Mouse (Mus musculus) kidney, embryonic 16.5 days (tissue): ENCODE results near the gene Commd3. TPM values are rescaled to one million over a fixed set of nuclear protein-coding genes. Genes with fewer than 3 reads are reported as not detected.

Experiments used
- ATAC-seq: fragments of 200-750 bp; cut with Nextera tagmentation; 2 replicates; pipeline ENCODE4 v1.8.0; 2017; ENCODE audit warnings: moderate TSS enrichment; ENCODE audit not compliant: low FRiP score, low TSS enrichment
- H3K27ac ChIP-seq: fragments of 300-500 bp; sonication (generic); 2 replicates; pipeline ENCODE4 v1.5.1; 2014; ENCODE audit warnings: low read length
- H3K27me3 ChIP-seq: fragments of 300-500 bp; sonication (generic); 2 replicates; pipeline ENCODE4 v1.6.1; 2014; ENCODE audit warnings: low read length, control low read depth, mixed read lengths; ENCODE audit not compliant: insufficient read depth
- H3K36me3 ChIP-seq: fragments of 300-500 bp; sonication (generic); 2 replicates; pipeline ENCODE4 v1.6.1; 2014; ENCODE audit warnings: low read length, control low read depth, mixed read lengths; ENCODE audit not compliant: insufficient read depth
- H3K4me1 ChIP-seq: fragments of 300-500 bp; sonication (generic); 2 replicates; pipeline ENCODE4 v1.6.1; 2014; ENCODE audit warnings: low read length, control low read depth, mixed read lengths; ENCODE audit not compliant: insufficient read depth
- H3K4me2 ChIP-seq: fragments of 300-500 bp; sonication (generic); replicated peaks from 2 replicates; pipeline ENCODE4 v1.6.1; 2014; ENCODE audit warnings: low read depth, low read length
- H3K4me3 ChIP-seq: fragments of 300-500 bp; sonication (generic); 2 replicates; pipeline ENCODE4 v1.5.1; 2014; ENCODE audit warnings: mild to moderate bottlenecking, low read length
- H3K9ac ChIP-seq: fragments of 300-500 bp; sonication (generic); replicated peaks from 2 replicates; pipeline ENCODE4 v1.6.1; 2014; ENCODE audit warnings: low read length
- H3K9me3 ChIP-seq: fragments of 300-500 bp; sonication (generic); 2 replicates; pipeline ENCODE4 v1.6.1; 2016; ENCODE audit warnings: low read length, control low read depth
- WGBS: fragments of 180-500 bp; shearing (Covaris S2); extraction: QIAGEN DNeasy Blood & Tissue Kit; methylation state at CpG from one replicate; pipeline ENCODE4 v1.1.7; 2014; 5-methylcytosine and 5-hydroxymethylcytosine counted together
- polyA plus RNA-seq: library from polyadenylated mRNA; unstranded; fragments of >200 nt; fragmentation: Nextera tagmentation; extraction: Ambion mirVana; gene quantifications from 2 replicates; pipeline ENCODE4 v1.2.1, GENCODE M21; 2015

Commd3 gene
- polyA plus RNA-seq, 1 experiment from 2014 or later = 209 TPM

DNA sequence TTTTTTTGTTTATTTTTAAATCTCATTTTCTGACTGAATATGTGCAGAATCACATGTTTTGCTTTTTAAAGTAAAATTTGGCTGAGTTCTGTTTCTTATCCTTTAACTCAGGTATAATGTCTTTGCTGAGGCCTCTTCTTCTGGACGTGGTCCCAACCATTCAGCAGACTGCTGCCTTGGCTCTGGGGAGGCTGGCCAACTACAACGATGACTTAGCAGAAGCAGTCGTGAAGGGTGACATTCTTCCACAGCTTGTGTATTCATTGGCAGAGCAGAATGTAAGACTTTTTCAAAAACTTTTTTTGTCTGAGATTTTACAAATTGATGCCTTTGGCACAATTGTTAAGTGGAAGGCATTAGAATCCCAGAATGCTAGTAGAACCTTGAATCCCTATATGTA, 38.2 kb downstream of the Commd3 start:
- no peak overlapping the region for H3K4me2 ChIP-seq
- H3K27me3 ChIP-seq = peaks cover 5% of the 10 kb centered on the region
- H3K4me1 ChIP-seq = no peaks in the 10 kb centered on the region
- H3K36me3 ChIP-seq = no peaks in the 10 kb centered on the region
- H3K9me3 ChIP-seq = no peaks in the 10 kb centered on the region
- ATAC-seq = no peak
- H3K27ac ChIP-seq = no peak overlapping the region
- no peak overlapping the region for H3K9ac ChIP-seq
- WGBS = 62% methylated on average over 3 of the region's 3 CpGs
- no peak overlapping the region for H3K4me3 ChIP-seq

- H3K36me3 ChIP-seq = no peaks in the 10 kb centered on the region
- H3K27me3 ChIP-seq = no peaks in the 10 kb centered on the region
- H3K4me1 ChIP-seq = no peaks in the 10 kb centered on the region
- no peaks in the 10 kb centered on the region for H3K9me3 ChIP-seq
- no peak overlapping the region for H3K4me3 ChIP-seq
- no peak for ATAC-seq
- no peak overlapping the region for H3K27ac ChIP-seq
- H3K4me2 ChIP-seq = no peak overlapping the region
- WGBS = 66% methylated on average over 2 of the region's 2 CpGs
- H3K9ac ChIP-seq = no peak overlapping the region
These were observed 40.9 kb downstream of the Commd3 start for GRCm38 (mm10) chr2:18713071-18713470.

DNA sequence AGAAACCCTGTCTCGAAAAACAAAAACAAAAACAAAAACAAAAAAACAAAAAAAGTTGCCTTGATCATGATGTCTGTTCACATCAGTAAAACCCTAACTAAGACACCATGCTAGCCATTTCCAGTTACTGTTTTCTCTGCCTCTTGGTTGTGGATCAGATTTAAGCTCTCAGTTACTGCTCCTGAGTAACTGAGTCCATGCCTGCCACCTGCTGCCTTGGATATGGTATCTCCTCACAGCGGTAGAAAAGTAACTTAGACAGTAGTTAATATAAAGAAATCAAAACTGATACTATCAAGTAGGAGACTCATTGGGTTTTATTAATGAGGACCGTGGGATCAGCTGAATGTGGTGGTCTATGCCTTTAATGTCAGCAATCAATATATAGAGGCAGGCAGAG, 42.2 kb downstream of the Commd3 start:
- WGBS = 83% methylated on average over 3 of the region's 3 CpGs
- H3K4me3 ChIP-seq = no peak overlapping the region
- no peaks in the 10 kb centered on the region for H3K4me1 ChIP-seq
- no peaks in the 10 kb centered on the region for H3K36me3 ChIP-seq
- ATAC-seq = no peak
- no peak overlapping the region for H3K4me2 ChIP-seq
- no peak overlapping the region for H3K27ac ChIP-seq
- no peak overlapping the region for H3K9ac ChIP-seq
- no peaks in the 10 kb centered on the region for H3K27me3 ChIP-seq
- no peaks in the 10 kb centered on the region for H3K9me3 ChIP-seq

DNA sequence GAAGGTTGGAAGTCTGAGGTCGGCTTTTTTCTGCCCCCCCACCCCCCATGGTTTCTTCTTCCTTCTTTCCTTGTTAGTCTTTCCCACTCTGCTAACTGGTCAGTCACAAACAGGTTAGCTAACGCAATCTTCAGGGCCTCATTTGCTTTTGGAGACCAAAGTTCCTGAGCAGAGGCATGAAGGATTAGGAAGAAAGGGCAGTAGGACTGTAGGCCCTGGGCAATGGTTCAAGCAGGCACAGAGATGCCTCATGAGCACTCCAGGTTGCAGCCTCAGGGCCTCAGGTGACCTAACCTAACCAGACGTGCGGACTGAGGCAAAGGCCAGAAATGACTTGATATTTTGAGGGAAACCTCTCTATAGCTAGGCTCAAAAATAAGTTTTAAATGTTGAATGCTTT, 46.3 kb downstream of the Commd3 start:
- Histone ChIP-seq H3K36me3 (no peaks in the 10 kb centered on the region), H3K4me1 (no peaks in the 10 kb centered on the region), H3K9me3 (no peaks in the 10 kb centered on the region), H3K9ac (no peak overlapping the region), H3K27ac (no peak overlapping the region), H3K4me2 (no peak overlapping the region), H3K27me3 (no peaks in the 10 kb centered on the region), H3K4me3 (no peak overlapping the region)
- 86% methylated on average over 4 of the region's 4 CpGs for WGBS
- no peak for ATAC-seq

DNA sequence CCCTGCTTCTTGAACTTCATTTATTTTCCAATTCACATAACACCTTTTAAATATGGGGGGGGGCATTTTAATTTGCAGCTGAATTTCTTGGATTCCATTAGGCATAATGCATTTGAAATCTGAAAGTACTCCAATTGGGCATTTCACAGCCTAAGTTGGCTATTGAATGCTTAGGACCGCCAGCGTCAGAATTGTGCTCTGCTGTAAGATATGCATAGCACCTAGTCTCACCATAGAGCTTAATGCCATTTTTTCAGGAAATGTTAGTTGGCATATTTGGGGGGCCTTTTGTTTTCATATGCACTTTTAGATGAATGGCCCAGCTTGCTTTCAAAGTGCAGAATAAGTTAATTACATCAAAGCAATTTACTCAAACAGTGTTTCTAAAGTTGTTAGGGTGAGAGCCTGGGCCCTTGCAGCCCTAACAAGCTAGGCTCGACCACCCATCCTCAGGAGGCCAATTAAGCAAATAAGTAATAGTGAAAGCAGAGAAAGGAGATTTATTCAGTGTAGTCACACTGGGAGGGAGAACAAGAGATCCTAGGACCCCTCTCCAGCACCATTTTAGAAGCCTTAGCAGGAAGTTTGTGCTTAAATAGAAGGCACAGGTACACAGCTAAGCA, 50.1 kb downstream of the Commd3 start:
- Histone ChIP-seq H3K4me3 (no peak overlapping the region), H3K27me3 (no peaks in the 10 kb centered on the region), H3K9ac (no peak overlapping the region), H3K9me3 (no peaks in the 10 kb centered on the region), H3K27ac (no peak overlapping the region), H3K4me2 (no peak overlapping the region), H3K4me1 (no peaks in the 10 kb centered on the region), H3K36me3 (no peaks in the 10 kb centered on the region)
- WGBS = 63% methylated on average over 3 of the region's 3 CpGs
- ATAC-seq = no peak

DNA sequence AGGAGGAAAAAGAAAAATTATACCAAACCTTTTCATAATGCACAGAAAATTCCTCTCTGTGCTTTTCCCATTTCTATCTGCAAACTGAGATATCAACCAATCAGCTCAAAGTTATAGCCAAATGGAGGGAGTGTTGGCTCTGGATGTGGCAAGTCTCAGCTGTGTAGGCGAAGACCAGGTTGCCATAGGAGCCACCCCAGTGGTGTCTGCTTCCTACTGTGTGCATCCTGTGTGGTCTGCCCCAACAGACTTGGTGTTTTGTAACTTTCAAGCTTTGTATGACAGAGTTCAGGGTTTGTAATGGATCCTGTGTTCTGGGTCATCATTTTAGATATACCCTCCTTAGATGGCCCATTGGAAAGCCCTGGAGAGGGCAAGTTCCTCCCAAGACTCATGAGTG, 52.3 kb downstream of the Commd3 start:
- Histone ChIP-seq H3K27me3 (no peaks in the 10 kb centered on the region), H3K36me3 (no peaks in the 10 kb centered on the region), H3K27ac (no peak overlapping the region), H3K4me1 (no peaks in the 10 kb centered on the region), H3K9ac (no peak overlapping the region), H3K4me2 (no peak overlapping the region), H3K4me3 (no peak overlapping the region), H3K9me3 (no peaks in the 10 kb centered on the region)
- ATAC-seq = no peak
- WGBS = 87% methylated on average over 1 of the region's 1 CpGs

Other genes with a start within 250 kb of the Commd3 start
- gene Bmi1, start 4.6 kb downstream of the Commd3 start, polyA plus RNA-seq = 28.8 and 30.9 TPM in 2 replicates
- not detected in 2 replicates for gene Spag6, start 21.6 kb downstream of the Commd3 start, polyA plus RNA-seq